Mouse (Mus musculus): Measurements from ENCODE around the gene Atad5. TPM values are rescaled to one million over a fixed set of nuclear protein-coding genes. Genes with fewer than 3 reads are reported as not detected.
A peak's percentile ranks its signal among the peaks of the same experiment; 100 is the strongest.

Gene Atad5
- total and polyA plus RNA-seq, 3 experiments: 17.1 to 66.9 (median 22.6) TPM

- no peak overlapping the region for H3K9ac ChIP-seq (ENCODE audit: control insufficient read depth, low read depth, low read length, poor library complexity, severe bottlenecking)
- H3K27me3 ChIP-seq (ENCODE audit: control insufficient read depth in 1 of 2, insufficient read depth in 2 of 2, low read length in 2 of 2): no peaks in the 10 kb centered on the region
- H3K4me1 ChIP-seq (ENCODE audit: control insufficient read depth in 1 of 2, insufficient read depth in 2 of 2, low read length in 2 of 2): peaks cover 12 to 16% of the 10 kb centered on the region in 2 experiments
- H3K36me3 ChIP-seq (ENCODE audit: control insufficient read depth in 1 of 2, insufficient read depth in 2 of 2, low read length in 2 of 2): peaks cover 39 to 42% of the 10 kb centered on the region in 2 experiments
- no peak for DNase-seq (ENCODE audit: low read depth, low spot score)
- peaks cover 14% of the 10 kb centered on the region for H3K79me2 ChIP-seq (ENCODE audit: control insufficient read depth, insufficient read depth, low read length, poor library complexity)
- no peak overlapping the region for H3K4me3 ChIP-seq (ENCODE audit: control insufficient read depth in 1 of 2, insufficient read depth in 1 of 2, low read depth in 2 of 2, low read length in 2 of 2)
- no peaks in the 10 kb centered on the region for H3K9me3 ChIP-seq (replicated peaks; ENCODE audit: insufficient read depth, low read length)
- H3K27ac ChIP-seq (ENCODE audit: control insufficient read depth, low read depth, low read length): no peak overlapping the region
- 0 out of 2 replicates have a peak, but pooled peaks have one; percentile 47 for TF ChIP-seq MXI1 (IDR thresholded peaks at IDR 0.05; ENCODE audit: low read depth, low read length)
- TF ChIP-seq TCF12 (IDR thresholded peaks at IDR 0.05; ENCODE audit: low read depth, low read length): no peak
- no peak for TF ChIP-seq UBTF (IDR thresholded peaks at IDR 0.05; ENCODE audit: borderline replicate concordance, insufficient read depth, low read depth, low read length)
- TF ChIP-seq CHD2 (IDR thresholded peaks at IDR 0.05; ENCODE audit: low read length): no peak
- TF ChIP-seq SMC3 (IDR thresholded peaks at IDR 0.05; ENCODE audit: low read depth, low read length): no peak
- TF ChIP-seq GATA1 (IDR thresholded peaks at IDR 0.05; ENCODE audit: low read depth, low read length): no peak
- TF ChIP-seq CHD1 (IDR thresholded peaks at IDR 0.05; ENCODE audit: low read depth, low read length): no peak
- TF ChIP-seq TBP (IDR thresholded peaks at IDR 0.05; ENCODE audit: low read depth, low read length): 0 out of 2 replicates have a peak, but pooled peaks have one; percentile 10
- peak; percentile 41; the same call in 1 of the 2 replicates for TF ChIP-seq TAL1 (IDR thresholded peaks at IDR 0.05; ENCODE audit: low read length)
- no peak for TF ChIP-seq BHLHE40 (IDR thresholded peaks at IDR 0.05; ENCODE audit: borderline replicate concordance, low read depth, low read length)
- TF ChIP-seq GABPA (IDR thresholded peaks at IDR 0.05; ENCODE audit: low read depth, low read length): no peak
- no peak for TF ChIP-seq USF1 (IDR thresholded peaks at IDR 0.05; ENCODE audit: low read depth, low read length)
- no peak for TF ChIP-seq NELFE (IDR thresholded peaks at IDR 0.05; ENCODE audit: low read depth, low read length)
- TF ChIP-seq MAX (IDR thresholded peaks at IDR 0.05; ENCODE audit: low read length): peak; percentile 60; the same call in 1 of the 2 replicates
- peak; percentile 91; the same call in 1 of the 2 replicates for TF ChIP-seq MYC (IDR thresholded peaks at IDR 0.05; ENCODE audit: low read depth, low read length)
- TF ChIP-seq JUND (IDR thresholded peaks at IDR 0.05; ENCODE audit: low read depth, low read length): no peak
Measured at GRCm38 (mm10) chr11:80098444-80099056, 9.3 kb downstream of the Atad5 start.

DNA sequence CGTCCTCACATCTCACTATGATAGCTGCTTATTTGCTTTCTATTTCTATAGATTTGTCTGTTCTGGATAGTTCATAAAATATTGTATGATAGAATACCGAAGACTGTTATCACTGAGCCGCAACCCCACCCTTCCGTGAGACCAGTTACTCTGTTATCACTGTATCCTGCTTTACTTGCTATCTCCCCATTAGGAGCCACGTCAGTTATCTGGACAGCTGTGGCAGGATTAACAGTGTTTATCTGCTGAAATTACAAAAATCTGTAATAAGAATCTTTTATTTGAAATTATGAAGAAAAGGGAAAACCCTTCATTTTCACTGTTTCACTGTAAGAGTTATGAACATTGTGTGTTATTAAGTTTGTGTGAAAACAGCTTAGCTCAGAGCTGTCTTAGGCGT, 12.1 kb downstream of the Atad5 start:
- peaks cover 33 to 48% of the 10 kb centered on the region in 2 experiments for H3K36me3 ChIP-seq (ENCODE audit: control insufficient read depth in 1 of 2, insufficient read depth in 2 of 2, low read length in 2 of 2)
- no peak overlapping the region for H3K9ac ChIP-seq (ENCODE audit: control insufficient read depth, low read depth, low read length, poor library complexity, severe bottlenecking)
- H3K27ac ChIP-seq (ENCODE audit: control insufficient read depth, low read depth, low read length): peak overlapping the region; percentile 78
- peaks cover 2% of the 10 kb centered on the region for H3K79me2 ChIP-seq (ENCODE audit: control insufficient read depth, insufficient read depth, low read length, poor library complexity)
- H3K27me3 ChIP-seq (ENCODE audit: control insufficient read depth in 1 of 2, insufficient read depth in 2 of 2, low read length in 2 of 2): no peaks in the 10 kb centered on the region
- peaks cover 17 to 19% of the 10 kb centered on the region in 2 experiments for H3K4me1 ChIP-seq (ENCODE audit: control insufficient read depth in 1 of 2, insufficient read depth in 2 of 2, low read length in 2 of 2)
- DNase-seq (ENCODE audit: low read depth, low spot score): no peak
- H3K9me3 ChIP-seq (replicated peaks; ENCODE audit: insufficient read depth, low read length): no peaks in the 10 kb centered on the region
- H3K4me3 ChIP-seq (ENCODE audit: control insufficient read depth in 1 of 2, insufficient read depth in 1 of 2, low read depth in 2 of 2, low read length in 2 of 2): no peak overlapping the region
- TF ChIP-seq ETS1 (IDR thresholded peaks at IDR 0.05; ENCODE audit: low read depth, low read length) (peak; percentile 95), E2F4 (IDR thresholded peaks at IDR 0.05; ENCODE audit: borderline replicate concordance, low read depth, low read length) (no peak), ZMIZ1 (IDR thresholded peaks at IDR 0.05; ENCODE audit: low read depth, low read length) (0 out of 2 replicates have a peak, but pooled peaks have one; percentile 45), MYC (IDR thresholded peaks at IDR 0.05; ENCODE audit: low read depth, low read length) (0 out of 2 replicates have a peak, but pooled peaks have one; percentile 55), TCF12 (IDR thresholded peaks at IDR 0.05; ENCODE audit: low read depth, low read length) (peak; percentile 97), NRF1 (IDR thresholded peaks at IDR 0.05; ENCODE audit: insufficient read depth, low read depth, low read length, poor library complexity, severe bottlenecking) (no peak), USF2 (IDR thresholded peaks at IDR 0.05; ENCODE audit: borderline replicate concordance in 1 of 2, insufficient read depth in 1 of 2, low read depth in 1 of 2, low read length in 2 of 2) (no peak), SIN3A (IDR thresholded peaks at IDR 0.05; ENCODE audit: low read length) (peak; percentile 91), KAT2A (conservative IDR thresholded peaks at IDR 0.05; ENCODE audit: low read depth, low read length) (no peak), CTCF (IDR thresholded peaks at IDR 0.05 in 2 of 3, conservative IDR thresholded peaks at IDR 0.05 in 1 of 3; ENCODE audit: control insufficient read depth in 1 of 3, insufficient read depth in 1 of 3, low read depth in 2 of 3, low read length in 3 of 3, poor library complexity in 1 of 3, severe bottlenecking in 1 of 3) (no peak), GABPA (IDR thresholded peaks at IDR 0.05; ENCODE audit: low read depth, low read length) (peak; percentile 61; the same call in 1 of the 2 replicates), HCFC1 (IDR thresholded peaks at IDR 0.05; ENCODE audit: low read depth, low read length) (no peak), BHLHE40 (IDR thresholded peaks at IDR 0.05; ENCODE audit: borderline replicate concordance, low read depth, low read length) (peak; percentile 80; the same call in 1 of the 2 replicates), RAD21 (IDR thresholded peaks at IDR 0.05; ENCODE audit: low read depth, low read length) (no peak), MAX (IDR thresholded peaks at IDR 0.05; ENCODE audit: low read length) (no peak), JUND (IDR thresholded peaks at IDR 0.05; ENCODE audit: low read depth, low read length) (peak; percentile 51; the same call in 1 of the 2 replicates), SMC3 (IDR thresholded peaks at IDR 0.05; ENCODE audit: low read depth, low read length) (no peak), CHD1 (IDR thresholded peaks at IDR 0.05; ENCODE audit: low read depth, low read length) (0 out of 2 replicates have a peak, but pooled peaks have one; percentile 68), ZKSCAN1 (IDR thresholded peaks at IDR 0.05; ENCODE audit: low read depth, low read length) (peak; percentile 59), CHD2 (IDR thresholded peaks at IDR 0.05; ENCODE audit: low read length) (peak; percentile 40; the same call in 1 of the 2 replicates), USF1 (IDR thresholded peaks at IDR 0.05; ENCODE audit: low read depth, low read length) (no peak), MYB (IDR thresholded peaks at IDR 0.05; ENCODE audit: low read depth, low read length) (peak; percentile 85)
